Mouse (Mus musculus): ENCODE data around the gene Stk39. TPM values are rescaled to one million over a fixed set of nuclear protein-coding genes. Genes with fewer than 3 reads are reported as not detected.
A peak's percentile ranks its signal among the peaks of the same experiment; 100 is the strongest.

Gene Stk39
- polyA plus RNA-seq, 1 experiment from 2014 or later: 25.1 TPM

DNA sequence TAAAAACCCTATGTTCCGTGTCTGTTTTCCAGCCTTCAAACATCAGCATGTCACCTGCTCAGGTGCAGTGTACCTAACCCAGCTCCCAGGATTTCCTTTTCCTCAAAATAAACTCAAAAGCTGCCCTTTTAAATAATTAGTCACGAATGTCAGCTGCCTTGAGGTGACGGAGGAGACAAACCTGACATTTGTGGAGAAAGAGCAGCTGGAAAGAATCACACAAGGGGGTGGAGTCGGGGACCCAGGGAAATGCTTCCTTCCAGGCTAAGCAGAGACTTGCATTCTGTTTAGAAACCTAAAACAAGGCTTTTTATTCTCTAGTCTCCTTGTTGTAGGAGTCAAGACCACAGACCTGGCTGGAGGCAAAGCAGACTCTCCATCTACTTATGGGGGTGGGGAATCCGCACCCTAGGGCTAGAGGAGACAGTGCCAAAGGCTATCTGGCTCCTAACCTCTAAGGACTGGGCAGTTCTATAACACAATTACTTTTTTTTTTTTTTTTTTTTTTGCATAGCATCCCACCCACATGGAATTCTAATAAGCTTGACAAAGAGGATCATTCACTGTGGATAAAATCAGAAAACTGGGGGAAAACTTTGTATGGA, 29.9 kb downstream of the Stk39 start:
- peaks cover 5% of the 10 kb centered on the region for H3K4me1 ChIP-seq (ENCODE audit: control insufficient read depth, insufficient read depth, low read depth, low read length)
- ATAC-seq: no peak
- H3K36me3 ChIP-seq (ENCODE audit: control insufficient read depth, insufficient read depth, low read length): no peaks in the 10 kb centered on the region
- no peak overlapping the region for H3K9ac ChIP-seq (ENCODE audit: low read depth, low read length)
- H3K27ac ChIP-seq (ENCODE audit: low read depth, low read length): no peak overlapping the region
- H3K4me3 ChIP-seq (ENCODE audit: low read length): no peak overlapping the region
- H3K9me3 ChIP-seq (ENCODE audit: control insufficient read depth, low read length): no peaks in the 10 kb centered on the region
- no peak overlapping the region for H3K4me2 ChIP-seq (ENCODE audit: low read length)
- H3K27me3 ChIP-seq (replicated peaks; ENCODE audit: control insufficient read depth, insufficient read depth, low read length): no peaks in the 10 kb centered on the region
- WGBS: 66% methylated on average over 5 of the region's 5 CpGs

DNA sequence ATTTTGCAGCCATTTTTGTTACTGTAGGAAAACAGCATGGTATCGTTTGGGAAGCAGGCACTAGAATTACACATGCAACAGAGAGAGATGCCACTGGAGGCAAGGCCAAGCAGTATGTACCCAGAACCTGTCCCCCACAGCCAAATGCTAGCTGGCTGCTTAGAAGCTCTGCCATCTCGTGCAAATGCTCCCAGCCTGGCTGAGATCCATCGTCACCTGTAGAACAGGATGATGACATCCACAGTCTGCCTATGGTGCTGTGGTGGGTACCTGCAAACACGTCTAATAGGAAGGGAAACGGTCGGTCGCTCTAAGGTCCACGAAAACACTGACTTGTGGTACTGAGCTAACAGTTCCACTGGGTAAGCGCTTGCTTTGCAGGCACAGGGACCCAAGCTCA, 32.5 kb downstream of the Stk39 start:
- no peak overlapping the region for H3K4me3 ChIP-seq (ENCODE audit: low read length)
- no peak overlapping the region for H3K4me2 ChIP-seq (ENCODE audit: low read length)
- no peak for ATAC-seq
- H3K36me3 ChIP-seq (ENCODE audit: control insufficient read depth, insufficient read depth, low read length): no peaks in the 10 kb centered on the region
- H3K27ac ChIP-seq (ENCODE audit: low read depth, low read length): no peak overlapping the region
- WGBS: 86% methylated on average over 9 of the region's 9 CpGs
- H3K27me3 ChIP-seq (replicated peaks; ENCODE audit: control insufficient read depth, insufficient read depth, low read length): no peaks in the 10 kb centered on the region
- peaks cover 5% of the 10 kb centered on the region for H3K4me1 ChIP-seq (ENCODE audit: control insufficient read depth, insufficient read depth, low read depth, low read length)
- H3K9me3 ChIP-seq (ENCODE audit: control insufficient read depth, low read length): no peaks in the 10 kb centered on the region
- no peak overlapping the region for H3K9ac ChIP-seq (ENCODE audit: low read depth, low read length)

DNA sequence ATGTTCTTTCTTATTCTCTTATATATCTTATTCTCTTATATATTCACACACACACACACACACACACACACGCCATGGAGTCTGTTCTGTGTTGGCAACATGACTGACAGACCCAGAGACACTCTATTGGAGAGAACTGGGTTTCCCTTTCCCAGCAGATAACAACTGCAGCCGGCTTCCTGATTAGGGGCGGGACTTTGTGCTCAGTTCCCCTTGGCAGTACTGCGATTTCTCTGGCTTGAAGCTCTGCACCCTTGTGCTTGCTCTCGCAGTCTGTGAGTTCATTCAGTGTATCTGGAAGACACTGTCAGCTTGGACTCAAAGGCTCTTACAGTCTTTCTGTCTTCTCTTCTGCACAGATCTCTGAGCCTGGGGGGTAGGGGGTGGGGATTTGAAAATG, 34.1 kb downstream of the Stk39 start:
- Histone ChIP-seq H3K9me3 (ENCODE audit: control insufficient read depth, low read length) (no peaks in the 10 kb centered on the region), H3K9ac (ENCODE audit: low read depth, low read length) (no peak overlapping the region), H3K4me3 (ENCODE audit: low read length) (no peak overlapping the region), H3K4me1 (ENCODE audit: control insufficient read depth, insufficient read depth, low read depth, low read length) (peaks cover 5% of the 10 kb centered on the region), H3K36me3 (ENCODE audit: control insufficient read depth, insufficient read depth, low read length) (no peaks in the 10 kb centered on the region), H3K27me3 (replicated peaks; ENCODE audit: control insufficient read depth, insufficient read depth, low read length) (no peaks in the 10 kb centered on the region), H3K4me2 (ENCODE audit: low read length) (no peak overlapping the region), H3K27ac (ENCODE audit: low read depth, low read length) (no peak overlapping the region)
- 70% methylated on average over 5 of the region's 5 CpGs for WGBS
- no peak for ATAC-seq

DNA sequence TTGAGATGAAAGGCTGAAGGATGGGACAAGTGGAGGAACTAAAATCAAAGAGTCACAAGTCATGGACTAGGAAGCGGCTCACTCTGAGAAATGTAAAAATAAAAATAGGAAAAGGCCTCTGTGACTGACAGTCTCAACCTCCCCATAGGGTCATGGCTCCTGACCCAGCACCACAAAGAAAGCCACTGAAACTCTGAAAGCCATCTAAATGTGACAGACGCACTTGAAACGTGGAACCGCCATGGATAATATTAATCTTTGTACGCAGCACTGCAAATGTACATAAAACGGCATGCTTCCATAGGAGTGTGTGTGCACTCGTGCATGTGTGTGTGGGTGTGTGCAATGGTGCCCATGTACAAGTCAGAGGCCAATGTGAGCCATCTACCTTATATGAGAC, 34.9 kb downstream of the Stk39 start:
- no peak overlapping the region for H3K9ac ChIP-seq (ENCODE audit: low read depth, low read length)
- ATAC-seq: no peak
- no peaks in the 10 kb centered on the region for H3K27me3 ChIP-seq (replicated peaks; ENCODE audit: control insufficient read depth, insufficient read depth, low read length)
- no peak overlapping the region for H3K27ac ChIP-seq (ENCODE audit: low read depth, low read length)
- H3K36me3 ChIP-seq (ENCODE audit: control insufficient read depth, insufficient read depth, low read length): no peaks in the 10 kb centered on the region
- H3K4me1 ChIP-seq (ENCODE audit: control insufficient read depth, insufficient read depth, low read depth, low read length): peaks cover 3% of the 10 kb centered on the region
- no peaks in the 10 kb centered on the region for H3K9me3 ChIP-seq (ENCODE audit: control insufficient read depth, low read length)
- 76% methylated on average over 7 of the region's 7 CpGs for WGBS
- H3K4me3 ChIP-seq (ENCODE audit: low read length): no peak overlapping the region
- H3K4me2 ChIP-seq (ENCODE audit: low read length): no peak overlapping the region

DNA sequence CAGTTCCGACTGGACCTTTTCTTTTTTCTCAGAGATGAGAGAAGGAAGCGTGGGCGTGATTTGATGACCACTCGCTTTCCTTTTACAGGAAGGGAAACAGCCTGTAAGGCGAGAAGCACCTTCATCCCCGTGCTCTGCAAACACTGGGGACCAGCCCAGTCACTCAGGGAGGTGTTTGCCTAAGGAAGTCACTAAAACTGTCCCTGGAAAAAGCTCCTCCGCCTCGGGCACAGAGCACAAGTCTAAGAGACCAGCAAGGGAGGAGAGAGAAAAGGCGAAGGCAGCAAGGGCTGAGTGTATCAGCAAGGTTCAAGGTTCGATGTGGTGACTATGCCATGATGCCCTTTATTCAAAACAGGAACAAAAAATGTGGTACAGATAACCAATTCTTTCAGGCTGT, 35.8 kb downstream of the Stk39 start:
- Histone ChIP-seq H3K27ac (ENCODE audit: low read depth, low read length) (no peak overlapping the region), H3K9me3 (ENCODE audit: control insufficient read depth, low read length) (no peaks in the 10 kb centered on the region), H3K9ac (ENCODE audit: low read depth, low read length) (no peak overlapping the region), H3K27me3 (replicated peaks; ENCODE audit: control insufficient read depth, insufficient read depth, low read length) (no peaks in the 10 kb centered on the region), H3K4me1 (ENCODE audit: control insufficient read depth, insufficient read depth, low read depth, low read length) (no peaks in the 10 kb centered on the region), H3K36me3 (ENCODE audit: control insufficient read depth, insufficient read depth, low read length) (no peaks in the 10 kb centered on the region), H3K4me3 (ENCODE audit: low read length) (no peak overlapping the region), H3K4me2 (ENCODE audit: low read length) (peak overlapping the region; percentile 11; the same call in 1 of the 2 replicates)
- WGBS: 67% methylated on average over 10 of the region's 10 CpGs
- ATAC-seq: no peak

DNA sequence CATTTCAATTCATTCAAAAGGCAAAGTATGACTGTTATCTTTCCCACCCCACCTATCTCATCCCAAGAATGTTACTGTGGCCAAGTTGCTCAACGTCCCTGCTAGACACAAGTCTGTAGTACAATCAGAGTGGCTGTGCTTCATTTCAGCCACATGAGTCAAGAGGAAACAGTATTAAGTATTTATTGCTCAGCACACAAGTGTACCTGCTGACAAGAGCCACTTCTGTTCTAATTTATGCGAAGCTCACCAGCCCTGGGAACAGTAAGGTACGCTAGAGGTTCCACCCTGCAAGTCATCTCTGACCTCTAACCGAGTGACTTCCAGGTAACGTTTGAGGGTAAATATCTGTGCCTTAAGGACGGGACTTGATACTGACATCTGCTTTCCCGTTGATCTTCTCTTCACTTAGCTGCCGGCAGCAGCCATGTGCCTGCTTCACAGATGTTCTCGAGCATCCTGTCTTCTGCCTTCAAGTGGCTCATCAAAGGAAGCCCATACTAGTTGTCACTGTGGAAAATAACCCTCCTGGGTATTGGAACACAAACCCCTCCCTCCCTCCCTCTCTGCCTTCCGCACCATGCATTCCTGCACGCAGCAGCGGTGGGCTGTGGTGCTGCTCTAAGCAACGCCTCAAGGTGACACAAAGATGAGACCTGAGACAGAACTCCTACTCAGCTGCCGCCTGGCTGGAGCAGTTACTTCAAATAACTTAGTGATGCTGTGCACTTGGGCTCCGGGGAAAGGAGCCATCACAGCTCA, 36.4 kb downstream of the Stk39 start:
- Histone ChIP-seq H3K36me3 (ENCODE audit: control insufficient read depth, insufficient read depth, low read length) (no peaks in the 10 kb centered on the region), H3K9ac (ENCODE audit: low read depth, low read length) (no peak overlapping the region), H3K27ac (ENCODE audit: low read depth, low read length) (no peak overlapping the region), H3K4me1 (ENCODE audit: control insufficient read depth, insufficient read depth, low read depth, low read length) (no peaks in the 10 kb centered on the region), H3K27me3 (replicated peaks; ENCODE audit: control insufficient read depth, insufficient read depth, low read length) (no peaks in the 10 kb centered on the region), H3K4me2 (ENCODE audit: low read length) (peak overlapping the region; percentile 11; the same call in 1 of the 2 replicates), H3K4me3 (ENCODE audit: low read length) (no peak overlapping the region), H3K9me3 (ENCODE audit: control insufficient read depth, low read length) (no peaks in the 10 kb centered on the region)
- ATAC-seq: no peak
- WGBS: 32% methylated on average over 15 of the region's 15 CpGs

DNA sequence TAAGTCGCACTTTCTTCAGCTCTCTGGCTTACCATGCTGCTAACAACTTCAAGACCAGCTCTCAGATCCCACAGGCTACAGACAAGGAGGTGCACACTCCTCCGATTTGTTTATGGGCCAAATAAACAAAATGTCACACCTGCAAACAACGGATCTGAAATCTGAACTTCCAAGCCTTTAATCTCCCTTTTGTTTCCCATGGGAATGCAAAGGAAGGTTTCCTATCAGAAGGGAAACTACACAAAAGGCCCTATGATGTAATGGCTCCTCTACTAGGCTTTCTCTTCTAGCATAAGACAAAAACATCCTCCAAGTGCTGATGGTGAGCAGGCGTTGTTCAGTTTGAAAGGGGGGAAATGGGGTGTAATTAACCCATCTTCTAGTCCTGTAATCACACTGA, 37.1 kb downstream of the Stk39 start:
- no peak for ATAC-seq
- Histone ChIP-seq H3K36me3 (ENCODE audit: control insufficient read depth, insufficient read depth, low read length) (no peaks in the 10 kb centered on the region), H3K27ac (ENCODE audit: low read depth, low read length) (no peak overlapping the region), H3K9me3 (ENCODE audit: control insufficient read depth, low read length) (no peaks in the 10 kb centered on the region), H3K4me1 (ENCODE audit: control insufficient read depth, insufficient read depth, low read depth, low read length) (no peaks in the 10 kb centered on the region), H3K9ac (ENCODE audit: low read depth, low read length) (no peak overlapping the region), H3K4me2 (ENCODE audit: low read length) (no peak overlapping the region), H3K27me3 (replicated peaks; ENCODE audit: control insufficient read depth, insufficient read depth, low read length) (no peaks in the 10 kb centered on the region), H3K4me3 (ENCODE audit: low read length) (no peak overlapping the region)
- 32% methylated on average over 4 of the region's 4 CpGs for WGBS

DNA sequence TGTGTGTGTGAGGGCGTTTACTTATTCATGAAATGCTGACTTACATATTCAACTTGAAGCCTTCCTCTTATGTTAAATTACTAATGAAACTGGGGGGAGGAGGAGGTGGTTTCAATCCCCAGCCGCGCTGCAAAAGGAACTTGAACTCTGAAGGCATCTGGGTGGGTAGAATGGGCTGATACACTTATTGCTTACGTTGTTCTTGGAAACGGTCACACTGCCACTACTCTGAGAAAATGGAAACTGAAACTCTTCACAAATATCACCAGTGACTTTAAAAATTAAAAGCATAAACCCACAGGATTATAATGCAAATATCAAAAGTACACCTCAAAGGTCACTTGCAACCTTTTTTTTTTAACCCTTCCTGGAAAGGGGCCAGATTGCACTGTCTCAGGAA, 37.5 kb downstream of the Stk39 start:
- no peak for ATAC-seq
- WGBS: 43% methylated on average over 5 of the region's 5 CpGs
- no peaks in the 10 kb centered on the region for H3K4me1 ChIP-seq (ENCODE audit: control insufficient read depth, insufficient read depth, low read depth, low read length)
- no peak overlapping the region for H3K9ac ChIP-seq (ENCODE audit: low read depth, low read length)
- H3K27me3 ChIP-seq (replicated peaks; ENCODE audit: control insufficient read depth, insufficient read depth, low read length): no peaks in the 10 kb centered on the region
- H3K4me2 ChIP-seq (ENCODE audit: low read length): no peak overlapping the region
- H3K4me3 ChIP-seq (ENCODE audit: low read length): no peak overlapping the region
- no peak overlapping the region for H3K27ac ChIP-seq (ENCODE audit: low read depth, low read length)
- H3K36me3 ChIP-seq (ENCODE audit: control insufficient read depth, insufficient read depth, low read length): no peaks in the 10 kb centered on the region
- no peaks in the 10 kb centered on the region for H3K9me3 ChIP-seq (ENCODE audit: control insufficient read depth, low read length)

DNA sequence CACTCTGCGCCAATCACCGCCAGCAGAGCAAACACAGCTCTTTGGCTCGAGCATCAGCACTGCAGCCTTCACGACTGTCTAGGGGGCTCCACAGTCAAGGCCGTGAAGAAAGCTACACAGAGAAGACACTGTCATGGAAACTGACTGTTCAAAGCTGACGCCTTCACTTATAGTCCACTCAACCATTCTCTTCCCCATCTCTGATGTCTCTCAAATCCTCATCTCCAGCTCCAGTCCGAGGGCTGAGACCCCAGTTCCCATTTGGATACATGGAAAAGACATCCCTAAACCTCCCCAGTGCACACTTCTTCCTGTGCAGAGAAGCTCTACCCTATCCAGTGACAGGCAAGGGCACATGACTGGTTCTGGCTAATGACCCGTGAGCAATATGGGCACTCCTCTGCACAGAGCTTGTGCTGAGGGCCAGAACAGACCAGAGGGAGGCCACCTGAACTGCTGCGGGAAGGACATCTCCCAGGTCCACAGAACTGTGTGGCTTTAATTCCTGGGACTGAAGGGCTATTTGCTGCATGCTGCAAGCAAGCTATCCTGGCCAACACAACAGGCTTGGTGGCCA, 38.2 kb downstream of the Stk39 start:
- 83% methylated on average over 9 of the region's 9 CpGs for WGBS
- Histone ChIP-seq H3K9me3 (ENCODE audit: control insufficient read depth, low read length) (no peaks in the 10 kb centered on the region), H3K4me2 (ENCODE audit: low read length) (no peak overlapping the region), H3K4me3 (ENCODE audit: low read length) (no peak overlapping the region), H3K36me3 (ENCODE audit: control insufficient read depth, insufficient read depth, low read length) (no peaks in the 10 kb centered on the region), H3K27ac (ENCODE audit: low read depth, low read length) (no peak overlapping the region), H3K27me3 (replicated peaks; ENCODE audit: control insufficient read depth, insufficient read depth, low read length) (no peaks in the 10 kb centered on the region), H3K9ac (ENCODE audit: low read depth, low read length) (no peak overlapping the region), H3K4me1 (ENCODE audit: control insufficient read depth, insufficient read depth, low read depth, low read length) (no peaks in the 10 kb centered on the region)
- ATAC-seq: peak; percentile 41; the same call in 1 of the 2 replicates
